Mouse (Mus musculus) E14TG2a.4 (cell line): ENCODE measurements at regions not wholly inside any gene's neighbourhood (a gene's known extent, or its start where the extent isn't known, plus 50 kb on each side); places are given as distances from the start of the nearest gene placed in this dataset.

Source experiments
- CTCF ChIP-seq: conservative IDR thresholded peaks from 2 replicates; pipeline ENCODE4 v1.5.1; 2014; ENCODE audit warnings: low read length
- POU5F1 ChIP-seq: IDR thresholded peaks from 2 replicates; pipeline ENCODE4 v1.6.1; 2014; ENCODE audit warnings: low read length, borderline replicate concordance

GRCm38 (mm10) chr2:139071690-139072089 lies 422.0 kb upstream of the Sptlc3 start:
- TF ChIP-seq CTCF, result no peak
- no peak for TF ChIP-seq POU5F1
